In the genomic region with DNA sequence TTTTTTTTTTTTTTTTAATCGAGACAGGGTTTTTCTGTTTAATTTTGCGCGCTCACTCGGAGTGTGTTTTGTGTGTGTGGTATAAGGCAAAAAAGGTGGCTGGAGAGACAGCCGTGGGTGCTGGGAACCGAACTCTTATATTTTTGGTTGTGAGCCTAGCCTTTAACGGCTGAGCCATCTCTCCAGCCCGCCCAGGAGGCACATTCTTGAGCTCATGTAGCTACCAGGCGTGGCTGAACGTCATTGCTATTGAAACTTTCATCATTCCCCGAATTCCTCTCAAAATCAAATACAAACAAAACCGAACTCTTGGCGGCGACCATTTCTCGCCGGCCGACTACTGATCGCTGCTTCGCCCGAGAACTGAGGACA, we compare ENCODE assay signal across 8 mouse cellular contexts. TPM values are rescaled to one million over a fixed set of nuclear protein-coding genes. Genes with fewer than 3 reads are reported as not detected.
DNase-seq lines count a peak whose midpoint lies in the region; ATAC-seq and TF ChIP-seq lines count a peak whose summit lies in the region.
"Not testable (repeated sequence)": the region's sequence is repeated elsewhere in the genome, so short reads cannot be mapped to it uniquely, and the experiment has no call there.

No protein-coding gene starts in this region.

- peak overlapping the region; percentile 63 for H3K4me3 ChIP-seq in heart, embryonic 12.5 days
- H3K4me3 ChIP-seq in kidney, postnatal 0 days (replicated peaks; ENCODE audit: low read depth, low read length): peak overlapping the region; percentile 66
- H3K4me3 ChIP-seq in midbrain, postnatal 0 days (ENCODE audit: low read depth, low read length): peak overlapping the region; percentile 52

- H3K9ac ChIP-seq in heart, embryonic 12.5 days: peak overlapping the region; percentile 81
- peak overlapping the region; percentile 72 for H3K9ac ChIP-seq in kidney, postnatal 0 days (ENCODE audit: low read depth, low read length)
- peak overlapping the region; percentile 73 for H3K9ac ChIP-seq in midbrain, postnatal 0 days (replicated peaks; ENCODE audit: low read length, poor library complexity, severe bottlenecking)

- peak; percentile 13; the same call in 1 of the 2 replicates for ATAC-seq in erythroid progenitor cell, adult 5-6 weeks (replicated peaks; ENCODE audit: low FRiP score, poor library complexity, severe bottlenecking)
- ATAC-seq in heart, embryonic 12.5 days (ENCODE audit: insufficient number of reproducible peaks, low FRiP score): peak; percentile 41
- ATAC-seq in kidney, postnatal 0 days (replicated peaks; ENCODE audit: low FRiP score, low read depth): peak; percentile 21; the same call in 1 of the 2 replicates
- ATAC-seq in midbrain, postnatal 0 days (ENCODE audit: low FRiP score): peak; percentile 42

- under 1% methylated on average over 20 of the region's 20 CpGs for WGBS in heart, embryonic 12.5 days
- under 1% methylated on average over 20 of the region's 20 CpGs for WGBS in kidney, postnatal 0 days
- WGBS in midbrain, postnatal 0 days: under 1% methylated on average over 20 of the region's 20 CpGs

- peak; percentile 85 to 86 for DNase-seq in B cell, adult 2 months
- peak; percentile 83 for DNase-seq in brain, adult 2 months (ENCODE audit: low read depth, low spot score)
- peak; percentile 89 for DNase-seq in kidney, postnatal 0 days (ENCODE audit: low spot score)
- peak; percentile 82 for DNase-seq in liver
- DNase-seq in midbrain, postnatal 0 days (ENCODE audit: low spot score): peak; percentile 77
- DNase-seq in spleen, postnatal 10 days (ENCODE audit: low spot score in 2 of 2): peak; percentile 58 to 75

- not testable (repeated sequence) for H3K36me3 ChIP-seq in heart, embryonic 12.5 days; kidney, postnatal 0 days (ENCODE audit: insufficient read depth, low read length); midbrain, postnatal 0 days (ENCODE audit: insufficient read depth, low read length)

- peak overlapping the region; percentile 66 for H3K27ac ChIP-seq in heart, embryonic 12.5 days (ENCODE audit: poor library complexity, severe bottlenecking)
- peak overlapping the region; percentile 93 for H3K27ac ChIP-seq in kidney, postnatal 0 days
- peak overlapping the region; percentile 89 for H3K27ac ChIP-seq in midbrain, postnatal 0 days (ENCODE audit: low read depth, low read length)

- H3K4me1 ChIP-seq in heart, embryonic 12.5 days (replicated peaks): peaks cover 12% of the 10 kb centered on the region; the same call in 1 of the 2 replicates
- not testable (repeated sequence) for H3K4me1 ChIP-seq in kidney, postnatal 0 days (replicated peaks; ENCODE audit: insufficient read depth, low read length); midbrain, postnatal 0 days (ENCODE audit: insufficient read depth, low read length)

- not testable (repeated sequence) for H3K9me3 ChIP-seq in heart, embryonic 12.5 days (replicated peaks); kidney, postnatal 0 days (replicated peaks; ENCODE audit: low read length); midbrain, postnatal 0 days (ENCODE audit: low read length)

- not testable (repeated sequence) for H3K27me3 ChIP-seq in heart, embryonic 12.5 days (replicated peaks); kidney, postnatal 0 days (ENCODE audit: insufficient read depth, low read length); midbrain, postnatal 0 days (ENCODE audit: insufficient read depth, low read length)

- H3K4me2 ChIP-seq in heart, embryonic 12.5 days: peak overlapping the region; percentile 57
- peak overlapping the region; percentile 47 for H3K4me2 ChIP-seq in kidney, postnatal 0 days (ENCODE audit: low read length)
- H3K4me2 ChIP-seq in midbrain, postnatal 0 days (ENCODE audit: low read depth, low read length, poor library complexity, severe bottlenecking): peak overlapping the region; percentile 63

- TF ChIP-seq CTCF in kidney, postnatal 0 days (IDR thresholded peaks at IDR 0.05; ENCODE audit: low read depth); midbrain, postnatal 0 days (IDR thresholded peaks at IDR 0.05): not testable (repeated sequence)

RNA-seq across cellular contexts. Expression of a gene that starts 9.7 kb away (rescaled TPM):
- 10.5 TPM in 1 of 2 replicates, not detected in the other for total RNA-seq in erythroid progenitor cell, adult 5-6 weeks (2015; ENCODE audit: low replicate concordance)
- total RNA-seq in erythroid progenitor cell, adult 5-6 weeks (2017; ENCODE audit: low replicate concordance): 1.3 and 1.5 TPM in 2 replicates
- polyA plus RNA-seq in heart, embryonic 12.5 days (2016; fragmentation: Nextera tagmentation; extraction: Ambion mirVana): not detected in 2 replicates
- polyA plus RNA-seq in kidney, postnatal 0 days (2015; fragmentation: Nextera tagmentation; extraction: Ambion mirVana): 0.16 and 0.17 TPM in 2 replicates
- total RNA-seq in midbrain, postnatal 0 days (2014; rRNA removed): 0.09 and 0.77 TPM in 2 replicates
- 0.09 and 0.25 TPM in 2 replicates for polyA plus RNA-seq in midbrain, postnatal 0 days (2015; fragmentation: Nextera tagmentation; extraction: Ambion mirVana)

RNA-seq across cellular contexts. Expression of a gene that starts 27.4 kb away (rescaled TPM):
- not detected in 2 replicates for total RNA-seq in erythroid progenitor cell, adult 5-6 weeks (2015; ENCODE audit: low replicate concordance)
- not detected in 2 replicates for total RNA-seq in erythroid progenitor cell, adult 5-6 weeks (2017; ENCODE audit: low replicate concordance)
- polyA plus RNA-seq in heart, embryonic 12.5 days (2016; fragmentation: Nextera tagmentation; extraction: Ambion mirVana): not detected in 2 replicates
- not detected in 2 replicates for polyA plus RNA-seq in kidney, postnatal 0 days (2015; fragmentation: Nextera tagmentation; extraction: Ambion mirVana)
- not detected in 2 replicates for total RNA-seq in midbrain, postnatal 0 days (2014; rRNA removed)
- polyA plus RNA-seq in midbrain, postnatal 0 days (2015; fragmentation: Nextera tagmentation; extraction: Ambion mirVana): not detected in 2 replicates

RNA-seq across cellular contexts. Expression of a gene that starts 27.4 kb away (rescaled TPM):
- total RNA-seq in erythroid progenitor cell, adult 5-6 weeks (2015; ENCODE audit: low replicate concordance): 2.9 TPM in 1 of 2 replicates, not detected in the other
- not detected in 2 replicates for total RNA-seq in erythroid progenitor cell, adult 5-6 weeks (2017; ENCODE audit: low replicate concordance)
- polyA plus RNA-seq in heart, embryonic 12.5 days (2016; fragmentation: Nextera tagmentation; extraction: Ambion mirVana): not detected in 2 replicates
- polyA plus RNA-seq in kidney, postnatal 0 days (2015; fragmentation: Nextera tagmentation; extraction: Ambion mirVana): not detected in 2 replicates
- total RNA-seq in midbrain, postnatal 0 days (2014; rRNA removed): not detected in 2 replicates
- not detected in 2 replicates for polyA plus RNA-seq in midbrain, postnatal 0 days (2015; fragmentation: Nextera tagmentation; extraction: Ambion mirVana)

Comparison
In these comparisons a context has a peak if more than half of its experiments do, and no peak if none do; other contexts are left out.
1. Peak in every context shown above with its lines: DNase-seq, ATAC-seq, H3K4me3 ChIP-seq and H3K27ac ChIP-seq.